Mouse (Mus musculus) hindbrain, embryonic 12.5 days (tissue): ENCODE results near the gene 2510002D24Rik. TPM values are rescaled to one million over a fixed set of nuclear protein-coding genes. Genes with fewer than 3 reads are reported as not detected.
"Not testable (repeated sequence)": the region's sequence is repeated elsewhere in the genome, so short reads cannot be mapped to it uniquely, and the experiment has no call there.

Experiments
- ATAC-seq: fragments of 200-750 bp; cut with Nextera tagmentation; 2 replicates; pipeline ENCODE4 v1.8.0; 2017; ENCODE audit warnings: moderate TSS enrichment; ENCODE audit not compliant: low FRiP score
- H3K27ac ChIP-seq: fragments of 300-500 bp; sonication (generic); 2 replicates; pipeline ENCODE4 v1.5.1; 2016; ENCODE audit warnings: mild to moderate bottlenecking
- H3K27me3 ChIP-seq: fragments of 300-500 bp; sonication (generic); 2 replicates; pipeline ENCODE4 v1.6.1; 2016; ENCODE audit warnings: mild to moderate bottlenecking
- H3K36me3 ChIP-seq: fragments of 300-500 bp; sonication (generic); 2 replicates; pipeline ENCODE4 v1.6.1; 2016; ENCODE audit warnings: mild to moderate bottlenecking
- H3K4me1 ChIP-seq: fragments of 300-500 bp; sonication (generic); 2 replicates; pipeline ENCODE4 v1.6.1; 2016
- H3K4me2 ChIP-seq: fragments of 300-500 bp; sonication (generic); replicated peaks from 2 replicates; pipeline ENCODE4 v1.6.1; 2016; ENCODE audit warnings: mild to moderate bottlenecking
- H3K4me3 ChIP-seq: fragments of 300-500 bp; sonication (generic); 2 replicates; pipeline ENCODE4 v1.5.1; 2016; ENCODE audit warnings: mild to moderate bottlenecking
- H3K9ac ChIP-seq: fragments of 300-500 bp; sonication (generic); 2 replicates; pipeline ENCODE4 v1.6.1; 2016; ENCODE audit warnings: mild to moderate bottlenecking, moderate library complexity
- H3K9me3 ChIP-seq: fragments of 300-500 bp; sonication (generic); replicated peaks from 2 replicates; pipeline ENCODE4 v1.6.1; 2016; ENCODE audit warnings: mild to moderate bottlenecking
- WGBS: fragments of 180-500 bp; shearing (Covaris S2); methylation state at CpG from one replicate; pipeline ENCODE4 v1.1.7; 2016; 5-methylcytosine and 5-hydroxymethylcytosine counted together
- polyA plus RNA-seq: library from polyadenylated mRNA; unstranded; fragments of >200 nt; fragmentation: Nextera tagmentation; extraction: Ambion mirVana; gene quantifications from 2 replicates; pipeline ENCODE4 v1.2.1, GENCODE M21; 2016

Gene 2510002D24Rik
- polyA plus RNA-seq, 1 experiment from 2014 or later, result 32.7 TPM

DNA sequence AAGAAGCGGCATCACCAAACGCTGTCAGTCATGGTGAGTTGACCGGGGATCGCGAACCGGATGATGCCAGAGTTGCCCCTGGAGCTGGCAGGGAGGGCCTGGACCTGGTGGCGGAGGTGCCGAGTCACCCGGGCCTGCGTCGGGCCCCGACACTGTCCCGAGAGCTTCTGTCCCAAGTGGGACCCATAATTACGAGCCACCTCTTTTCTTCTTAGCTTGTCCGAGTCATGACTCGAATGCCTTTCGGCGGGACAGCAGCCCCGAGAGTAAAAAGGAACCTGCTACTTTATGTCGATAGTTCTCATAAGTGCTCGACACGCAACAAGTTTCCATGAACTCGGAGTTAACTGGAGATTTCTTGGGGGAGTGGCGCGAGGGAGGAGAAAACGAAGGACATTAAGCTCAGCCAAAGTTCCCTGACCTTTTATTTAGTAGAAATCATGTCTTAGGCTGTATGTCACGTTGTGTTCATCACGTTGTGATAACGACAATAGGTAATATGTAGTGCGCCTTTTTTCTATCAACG lies 23.9 kb upstream of the 2510002D24Rik start:
- 2% methylated on average over 31 of the region's 31 CpGs for WGBS
- Histone ChIP-seq H3K27me3 (no peaks in the 10 kb centered on the region), H3K27ac (peak overlapping the region; percentile 50; the same call in 1 of the 2 replicates), H3K4me1 (peaks cover 18% of the 10 kb centered on the region), H3K9me3 (no peaks in the 10 kb centered on the region), H3K36me3 (peaks cover 34% of the 10 kb centered on the region), H3K4me3 (peak overlapping the region; percentile 84), H3K9ac (peak overlapping the region; percentile 87), H3K4me2 (peak overlapping the region; percentile 82)
- ATAC-seq, result peak; percentile 65

DNA sequence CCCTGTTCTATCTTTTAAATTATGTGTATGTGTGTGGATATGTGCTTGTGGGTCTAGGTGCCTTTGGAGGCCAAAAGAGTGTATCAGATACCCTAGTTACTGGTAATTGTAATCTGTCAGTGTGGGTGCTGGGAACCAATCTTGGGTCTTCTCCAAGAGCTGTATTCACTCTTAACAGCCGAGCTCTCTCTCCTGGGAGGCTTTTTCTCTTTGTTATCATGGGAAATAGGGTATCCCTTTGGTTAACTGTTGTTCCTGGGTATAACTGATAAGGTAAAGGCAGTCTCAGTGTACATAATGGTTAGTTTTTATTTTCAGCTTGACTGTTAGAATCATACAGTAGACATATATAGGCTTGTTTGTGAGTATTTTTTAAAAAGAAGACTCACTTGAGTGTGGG lies 14.0 kb upstream of the 2510002D24Rik start:
- 88% methylated on average over 1 of the region's 1 CpGs for WGBS
- peaks cover 95% of the 10 kb centered on the region for H3K36me3 ChIP-seq
- ATAC-seq, result no peak
- H3K27ac ChIP-seq, result no peak overlapping the region
- H3K27me3 ChIP-seq, result no peaks in the 10 kb centered on the region
- H3K4me1 ChIP-seq, result no peaks in the 10 kb centered on the region
- H3K4me2 ChIP-seq, result no peak overlapping the region
- no peaks in the 10 kb centered on the region for H3K9me3 ChIP-seq
- H3K9ac ChIP-seq, result no peak overlapping the region
- no peak overlapping the region for H3K4me3 ChIP-seq

DNA sequence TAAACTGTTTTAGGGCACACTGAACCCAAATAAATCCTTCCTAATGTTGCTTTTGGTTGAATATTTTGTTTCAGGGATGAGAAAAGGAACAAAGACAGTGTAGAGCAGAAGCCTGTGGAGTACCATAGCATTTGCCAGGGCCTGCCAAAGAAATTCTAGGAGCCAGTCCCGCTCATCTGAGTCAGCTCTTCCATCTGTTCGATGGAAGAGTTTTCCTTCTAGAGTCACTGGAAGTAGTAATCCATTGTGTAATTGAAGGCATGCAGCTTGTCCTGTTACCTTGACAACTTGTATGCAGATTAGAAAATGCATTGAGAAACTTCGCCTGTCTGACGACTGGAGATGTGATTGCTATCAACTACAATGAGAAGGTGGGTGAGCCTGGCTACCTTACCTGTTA lies 13.5 kb upstream of the 2510002D24Rik start:
- no peak for ATAC-seq
- no peak overlapping the region for H3K4me2 ChIP-seq
- H3K27ac ChIP-seq, result no peak overlapping the region
- no peak overlapping the region for H3K9ac ChIP-seq
- H3K36me3 ChIP-seq, result peaks cover 95% of the 10 kb centered on the region
- H3K4me3 ChIP-seq, result no peak overlapping the region
- H3K27me3 ChIP-seq, result no peaks in the 10 kb centered on the region
- H3K4me1 ChIP-seq, result no peaks in the 10 kb centered on the region
- H3K9me3 ChIP-seq, result no peaks in the 10 kb centered on the region
- 76% methylated on average over 4 of the region's 4 CpGs for WGBS

DNA sequence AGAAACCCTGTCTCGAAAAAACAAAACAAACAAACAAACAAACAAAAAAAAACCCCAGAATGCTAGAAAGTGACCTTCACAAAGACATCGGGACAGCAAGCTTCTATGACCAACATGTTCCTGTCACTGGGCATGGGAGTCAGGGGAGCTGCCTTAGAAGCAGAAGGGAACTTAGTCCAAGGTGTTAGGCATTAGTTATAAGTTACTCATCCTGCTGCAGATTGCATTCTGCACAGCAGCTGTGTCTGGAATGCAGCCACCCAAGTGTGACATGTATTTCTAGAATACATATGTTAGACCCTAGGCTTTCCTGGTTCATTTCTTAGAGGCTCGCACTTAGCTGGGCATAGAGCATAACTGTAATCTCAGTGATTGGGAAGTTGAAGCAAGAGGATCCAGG lies 7.7 kb upstream of the 2510002D24Rik start:
- no peak overlapping the region for H3K4me3 ChIP-seq
- H3K9me3 ChIP-seq, result no peaks in the 10 kb centered on the region
- H3K9ac ChIP-seq, result no peak overlapping the region
- no peaks in the 10 kb centered on the region for H3K4me1 ChIP-seq
- H3K27ac ChIP-seq, result no peak overlapping the region
- peaks cover 87% of the 10 kb centered on the region for H3K36me3 ChIP-seq
- H3K4me2 ChIP-seq, result no peak overlapping the region
- no peak for ATAC-seq
- 92% methylated on average over 3 of the region's 3 CpGs for WGBS
- H3K27me3 ChIP-seq, result no peaks in the 10 kb centered on the region

DNA sequence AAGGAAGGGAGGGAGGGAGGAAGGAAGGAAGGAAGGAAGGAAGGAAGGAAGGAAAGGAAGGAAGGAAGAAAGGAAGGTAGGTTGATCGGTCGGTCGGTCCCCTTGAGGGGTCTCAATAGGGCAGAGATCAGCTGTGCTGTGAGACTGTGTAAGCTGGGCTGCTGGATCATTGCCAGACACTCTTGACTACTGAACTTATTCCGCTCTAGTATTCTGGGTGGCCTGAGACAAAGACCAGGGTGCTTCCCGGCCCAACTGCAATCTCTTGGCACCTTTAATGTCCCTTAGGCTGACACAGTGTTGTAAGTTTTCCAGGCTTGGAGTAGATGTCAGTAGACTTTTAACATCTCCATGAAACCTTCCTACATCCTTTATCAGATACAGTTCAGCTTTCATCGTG lies 7.3 kb upstream of the 2510002D24Rik start:
- 89% methylated on average over 6 of the region's 6 CpGs for WGBS
- Histone ChIP-seq H3K4me1 (no peaks in the 10 kb centered on the region), H3K36me3 (peaks cover 87% of the 10 kb centered on the region), H3K27ac (no peak overlapping the region), H3K9me3 (no peaks in the 10 kb centered on the region), H3K4me3 (no peak overlapping the region), H3K4me2 (no peak overlapping the region), H3K27me3 (no peaks in the 10 kb centered on the region), H3K9ac (no peak overlapping the region)
- no peak for ATAC-seq

DNA sequence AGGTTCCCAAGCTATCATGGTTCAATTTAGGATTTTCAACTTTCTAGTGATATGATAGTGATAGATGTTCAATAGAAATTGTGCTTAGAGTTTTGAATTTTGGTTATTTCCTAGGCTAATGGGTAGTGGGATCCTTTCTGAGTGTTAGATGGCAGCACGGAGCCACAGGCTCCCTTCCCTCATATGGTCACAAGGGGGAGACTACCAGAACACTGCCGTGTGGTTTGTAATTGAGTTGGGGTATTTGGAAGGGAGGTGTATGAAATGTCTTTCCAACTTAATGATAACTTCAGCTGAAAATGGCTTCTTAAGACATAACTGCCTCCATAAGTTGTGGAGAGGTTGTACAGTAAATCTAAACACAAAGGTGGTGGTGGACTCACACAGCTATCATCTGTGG lies 2.9 kb upstream of the 2510002D24Rik start:
- H3K4me1 ChIP-seq, result no peaks in the 10 kb centered on the region
- H3K4me2 ChIP-seq, result no peak overlapping the region
- no peak overlapping the region for H3K27ac ChIP-seq
- no peak for ATAC-seq
- H3K4me3 ChIP-seq, result no peak overlapping the region
- H3K27me3 ChIP-seq, result no peaks in the 10 kb centered on the region
- WGBS, result 68% methylated on average over 2 of the region's 2 CpGs
- H3K9ac ChIP-seq, result no peak overlapping the region
- peaks cover 56% of the 10 kb centered on the region for H3K36me3 ChIP-seq
- no peaks in the 10 kb centered on the region for H3K9me3 ChIP-seq

DNA sequence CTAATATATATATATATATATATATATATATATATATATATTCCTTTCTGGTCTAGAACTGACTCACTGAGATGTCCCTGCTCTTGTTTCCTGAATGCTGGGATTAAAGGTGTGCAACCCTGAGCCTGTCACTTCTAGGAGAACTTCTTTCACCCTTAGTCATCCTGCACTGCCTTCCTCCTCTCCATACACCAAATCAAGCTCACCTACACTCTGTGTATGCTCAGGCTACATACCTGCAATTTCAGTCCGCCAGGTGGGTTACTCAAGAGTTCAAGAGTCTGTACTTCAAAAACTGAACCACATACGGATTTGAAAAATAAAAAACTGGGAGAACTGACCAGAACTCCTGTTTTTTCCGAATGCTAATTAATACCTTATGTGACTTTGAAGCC lies 308 bp upstream of the 2510002D24Rik start:
- Histone ChIP-seq H3K27me3 (no peaks in the 10 kb centered on the region), H3K9ac (no peak overlapping the region; the same call in 1 of the 2 replicates), H3K4me3 (peak overlapping the region; percentile 85), H3K4me2 (peak overlapping the region; percentile 62), H3K4me1 (no peaks in the 10 kb centered on the region), H3K9me3 (no peaks in the 10 kb centered on the region), H3K36me3 (peaks cover 39% of the 10 kb centered on the region), H3K27ac (no peak overlapping the region)
- WGBS, result 26% methylated on average over 3 of the region's 3 CpGs
- ATAC-seq, result peak; percentile 55

DNA sequence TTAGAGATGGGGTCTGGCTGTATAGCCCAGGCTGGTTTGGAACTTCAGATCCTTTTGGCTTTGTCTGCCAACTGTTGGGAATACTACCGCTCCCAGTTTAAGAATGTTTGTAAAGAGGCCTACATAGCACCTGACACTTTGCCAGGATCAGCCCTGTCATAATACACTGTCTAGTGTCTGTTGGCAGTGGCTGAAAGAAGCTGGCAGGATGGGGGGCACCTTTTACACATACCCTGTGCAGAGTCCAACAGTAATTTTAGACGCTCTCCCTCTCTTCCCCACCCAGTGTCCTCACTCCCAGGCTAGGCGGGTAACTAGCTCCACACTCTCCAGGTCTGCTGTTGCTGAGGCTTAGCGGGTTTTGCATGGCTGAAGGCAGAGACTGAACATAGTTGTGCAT lies 2.0 kb downstream of the 2510002D24Rik start:
- H3K4me3 ChIP-seq, result no peak overlapping the region
- H3K36me3 ChIP-seq, result peaks cover 20% of the 10 kb centered on the region
- 99% methylated on average over 4 of the region's 4 CpGs for WGBS
- H3K4me2 ChIP-seq, result no peak overlapping the region
- no peak overlapping the region for H3K9ac ChIP-seq
- no peak for ATAC-seq
- no peaks in the 10 kb centered on the region for H3K4me1 ChIP-seq
- no peaks in the 10 kb centered on the region for H3K27me3 ChIP-seq
- H3K9me3 ChIP-seq, result no peaks in the 10 kb centered on the region
- H3K27ac ChIP-seq, result no peak overlapping the region

DNA sequence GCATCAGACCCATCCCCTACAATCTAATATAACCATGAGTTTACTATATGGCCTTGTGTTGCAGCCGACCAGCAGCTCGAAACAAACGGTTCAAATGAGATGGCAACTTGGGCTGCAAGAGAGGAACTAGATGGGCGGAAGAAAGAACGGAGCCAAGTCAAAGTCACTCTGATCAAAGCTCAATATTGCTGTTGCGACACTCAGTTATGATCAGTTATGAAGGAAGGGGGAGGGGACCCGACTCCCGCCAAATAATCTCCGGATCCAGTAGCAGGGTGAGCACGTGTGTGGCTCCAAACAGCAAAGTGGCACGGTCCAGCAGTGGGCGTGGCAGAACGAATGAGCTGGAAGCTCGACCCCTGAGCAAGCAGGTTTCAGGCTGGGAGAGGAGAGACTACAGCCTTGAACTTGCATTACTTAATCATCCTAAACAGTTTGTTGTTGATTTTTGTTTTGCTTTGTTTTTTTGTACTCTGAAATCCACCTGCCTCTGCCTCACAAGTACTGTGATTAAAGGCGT lies 10.0 kb downstream of the 2510002D24Rik start:
- ATAC-seq, result no peak
- Histone ChIP-seq H3K4me2 (no peak overlapping the region), H3K9me3 (no peaks in the 10 kb centered on the region; the same call in 1 of the 2 replicates), H3K4me3 (no peak overlapping the region), H3K4me1 (no peaks in the 10 kb centered on the region), H3K36me3 (no peaks in the 10 kb centered on the region), H3K9ac (no peak overlapping the region), H3K27me3 (no peaks in the 10 kb centered on the region), H3K27ac (no peak overlapping the region)
- 92% methylated on average over 15 of the region's 15 CpGs for WGBS

DNA sequence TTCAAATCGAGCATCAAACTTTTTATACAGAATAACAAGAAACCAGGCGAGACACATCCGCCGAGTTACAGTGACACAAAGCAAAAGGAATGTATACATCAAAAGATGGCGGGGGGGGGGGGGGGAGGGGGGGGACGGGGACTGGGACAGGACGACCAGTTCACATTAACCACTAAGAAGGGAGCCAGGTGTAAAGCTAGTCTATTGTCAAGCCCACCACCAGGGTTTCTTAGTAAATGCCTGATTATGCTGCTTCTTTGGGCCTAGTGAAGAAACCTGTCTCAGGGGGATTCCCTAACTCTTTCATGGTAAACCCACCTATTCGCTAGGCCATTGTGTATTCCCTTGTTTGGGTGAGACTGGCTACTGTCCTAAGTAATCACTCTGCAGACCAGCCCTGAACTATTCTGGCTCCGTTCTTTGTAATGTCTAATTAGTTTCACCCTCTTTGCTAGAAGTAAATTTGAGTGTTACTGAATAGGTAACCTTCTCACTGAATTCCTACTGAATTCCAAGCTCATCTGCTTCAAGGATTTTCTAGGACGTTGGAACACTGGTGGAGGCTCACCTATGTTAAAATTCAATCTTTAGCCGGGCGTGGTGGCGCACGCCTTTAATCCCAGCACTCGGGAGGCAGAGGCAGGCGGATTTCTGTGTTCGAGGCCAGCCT lies 13.3 kb downstream of the 2510002D24Rik start:
- WGBS, result 90% methylated on average over 15 of the region's 17 CpGs
- not testable (repeated sequence) for H3K4me3 ChIP-seq

DNA sequence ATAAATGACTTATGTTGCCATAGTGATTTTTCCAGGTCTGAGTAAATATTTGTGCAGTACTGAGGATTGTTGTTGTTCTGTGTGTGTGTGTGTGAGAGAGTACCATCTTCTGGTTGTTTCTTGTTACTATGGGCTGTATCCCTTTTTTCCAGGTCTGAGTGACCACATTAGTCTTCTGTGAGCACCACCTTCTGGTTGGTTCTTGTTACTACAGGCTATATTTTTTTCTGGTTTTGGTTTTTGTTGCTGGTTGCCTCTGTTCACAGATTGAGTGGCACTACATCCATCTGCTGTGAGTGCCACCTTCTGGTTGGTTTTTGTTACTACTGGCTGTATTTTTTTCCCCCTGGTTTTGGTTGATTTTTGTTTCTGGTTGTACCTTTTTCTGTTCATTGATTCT lies 22.2 kb downstream of the 2510002D24Rik start:
- H3K36me3 ChIP-seq, result no peaks in the 10 kb centered on the region
- no peaks in the 10 kb centered on the region for H3K9me3 ChIP-seq
- H3K27ac ChIP-seq, result no peak overlapping the region
- no peaks in the 10 kb centered on the region for H3K27me3 ChIP-seq
- no peak overlapping the region for H3K9ac ChIP-seq
- H3K4me2 ChIP-seq, result no peak overlapping the region
- no peak overlapping the region for H3K4me3 ChIP-seq
- ATAC-seq, result no peak
- H3K4me1 ChIP-seq, result no peaks in the 10 kb centered on the region

More for the DNA sequence above, 13.3 kb downstream of the 2510002D24Rik start:
- H3K9me3 ChIP-seq, H3K27ac ChIP-seq, H3K36me3 ChIP-seq, H3K4me1 ChIP-seq, H3K27me3 ChIP-seq, H3K9ac ChIP-seq, H3K4me2 ChIP-seq, ATAC-seq: not testable (repeated sequence)

DNA sequence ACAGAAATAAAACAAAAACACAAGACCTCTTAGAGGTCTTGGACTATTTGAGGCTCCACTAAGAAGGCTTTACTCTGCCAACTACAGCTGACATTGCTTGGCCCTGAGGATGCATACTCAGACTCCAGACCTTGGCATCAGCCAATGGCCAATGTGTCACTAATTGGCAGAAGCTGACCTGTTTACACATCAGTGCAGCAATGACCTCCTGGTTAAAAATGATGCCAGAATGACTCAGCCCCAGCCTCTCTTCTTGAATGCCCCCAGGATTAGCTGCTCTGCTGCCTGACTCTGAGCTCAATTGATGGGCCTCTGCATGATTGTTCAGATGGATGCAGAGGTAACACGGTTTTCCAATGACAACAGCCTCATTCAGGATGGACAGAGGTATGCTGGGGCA lies 23.8 kb downstream of the 2510002D24Rik start:
- Histone ChIP-seq H3K36me3 (no peaks in the 10 kb centered on the region), H3K27me3 (no peaks in the 10 kb centered on the region), H3K4me2 (no peak overlapping the region), H3K4me1 (no peaks in the 10 kb centered on the region), H3K27ac (no peak overlapping the region), H3K4me3 (no peak overlapping the region), H3K9ac (no peak overlapping the region), H3K9me3 (no peaks in the 10 kb centered on the region)
- WGBS, result 87% methylated on average over 1 of the region's 1 CpGs
- no peak for ATAC-seq

DNA sequence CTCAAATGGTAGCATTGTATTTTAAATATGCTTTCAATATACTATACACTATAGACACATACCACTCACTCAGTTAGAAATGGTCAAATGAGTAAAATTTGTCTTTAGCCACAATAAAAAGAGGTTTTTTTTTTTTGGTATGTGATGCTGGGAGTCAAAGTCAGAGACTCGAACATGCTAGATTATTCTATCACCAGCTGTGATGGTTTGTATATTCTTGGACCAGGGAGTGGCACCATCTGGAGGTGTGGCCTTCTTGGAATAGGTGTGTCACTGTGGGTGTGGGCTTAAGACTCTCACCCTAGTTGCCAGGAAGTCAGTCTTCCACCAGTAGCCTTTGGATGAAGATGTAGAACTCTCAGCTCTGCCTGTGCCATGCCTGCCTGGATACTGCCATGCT lies 34.1 kb downstream of the 2510002D24Rik start:
- H3K4me1 ChIP-seq, H3K4me2 ChIP-seq, H3K27ac ChIP-seq, H3K27me3 ChIP-seq, H3K4me3 ChIP-seq, ATAC-seq, H3K9ac ChIP-seq, H3K9me3 ChIP-seq: not testable (repeated sequence)
- H3K36me3 ChIP-seq, result peaks cover 39% of the 10 kb centered on the region
- 80% methylated on average over 1 of the region's 1 CpGs for WGBS
